8 mouse cellular contexts compared by ENCODE assay signal in genomic region chr2:92437875-92438274, GRCm38 (mm10). TPM values are rescaled to one million over a fixed set of nuclear protein-coding genes. Genes with fewer than 3 reads are reported as not detected.
DNase-seq lines count a peak whose midpoint lies in the region; ATAC-seq and TF ChIP-seq lines count a peak whose summit lies in the region.

No protein-coding gene starts in this region.

- no peak overlapping the region for H3K9ac ChIP-seq in forebrain, embryonic 13.5 days
- no peak overlapping the region for H3K9ac ChIP-seq in heart, postnatal 0 days (replicated peaks; ENCODE audit: low read depth, low read length)
- no peak overlapping the region for H3K9ac ChIP-seq in liver, embryonic 16.5 days (ENCODE audit: low read depth, low read length)
- H3K9ac ChIP-seq in neural tube, embryonic 12.5 days, result no peak overlapping the region

- H3K4me2 ChIP-seq in forebrain, embryonic 13.5 days, result peak overlapping the region; percentile 43
- peak overlapping the region; percentile 39 for H3K4me2 ChIP-seq in heart, postnatal 0 days (ENCODE audit: low read depth, low read length)
- H3K4me2 ChIP-seq in liver, embryonic 16.5 days (ENCODE audit: low read depth, low read length), result peak overlapping the region; percentile 22
- H3K4me2 ChIP-seq in neural tube, embryonic 12.5 days (replicated peaks), result peak overlapping the region; percentile 27

- H3K4me1 ChIP-seq in brown adipose tissue, adult 24 weeks (ENCODE audit: control insufficient read depth, insufficient read depth, insufficient read length, low read length), result peaks cover 7% of the 10 kb centered on the region; the same call in 1 of the 2 replicates
- peaks cover 23% of the 10 kb centered on the region for H3K4me1 ChIP-seq in forebrain, embryonic 13.5 days
- peaks cover 6% of the 10 kb centered on the region for H3K4me1 ChIP-seq in heart, postnatal 0 days (ENCODE audit: control insufficient read depth, insufficient read depth)
- peaks cover 29% of the 10 kb centered on the region for H3K4me1 ChIP-seq in liver, embryonic 16.5 days (ENCODE audit: control insufficient read depth, low read depth, low read length)
- H3K4me1 ChIP-seq in neural tube, embryonic 12.5 days, result peaks cover 5% of the 10 kb centered on the region

- no peaks in the 10 kb centered on the region for H3K27me3 ChIP-seq in forebrain, embryonic 13.5 days
- no peaks in the 10 kb centered on the region for H3K27me3 ChIP-seq in heart, postnatal 0 days (ENCODE audit: control insufficient read depth, insufficient read depth, low read length)
- no peaks in the 10 kb centered on the region for H3K27me3 ChIP-seq in liver, embryonic 16.5 days (ENCODE audit: control insufficient read depth, insufficient read depth, low read depth, low read length)
- peaks cover 3% of the 10 kb centered on the region for H3K27me3 ChIP-seq in neural tube, embryonic 12.5 days (replicated peaks)

- peak; percentile 87 for TF ChIP-seq CTCF in heart, postnatal 0 days (IDR thresholded peaks at IDR 0.05; ENCODE audit: low read depth)

- peak; percentile 90 for DNase-seq in ES-CJ7 (ENCODE audit: low read depth, low spot score)
- peak; percentile 80 for DNase-seq in heart, postnatal 0 days (ENCODE audit: low spot score)
- peak; percentile 85 to 88 for DNase-seq in kidney, postnatal 4 days
- peak; percentile 82 for DNase-seq in thymus, postnatal 0 days (ENCODE audit: low spot score)

- H3K9me3 ChIP-seq in forebrain, embryonic 13.5 days (replicated peaks), result no peaks in the 10 kb centered on the region
- no peaks in the 10 kb centered on the region for H3K9me3 ChIP-seq in heart, postnatal 0 days (replicated peaks; ENCODE audit: control insufficient read depth, low read length)
- H3K9me3 ChIP-seq in liver, embryonic 16.5 days (replicated peaks; ENCODE audit: control insufficient read depth, low read length), result no peaks in the 10 kb centered on the region
- H3K9me3 ChIP-seq in neural tube, embryonic 12.5 days, result no peaks in the 10 kb centered on the region

- peak overlapping the region; percentile 31 for H3K27ac ChIP-seq in brown adipose tissue, adult 24 weeks (replicated peaks; ENCODE audit: low read depth, low read length)
- no peak overlapping the region for H3K27ac ChIP-seq in forebrain, embryonic 13.5 days
- H3K27ac ChIP-seq in heart, postnatal 0 days (ENCODE audit: low read depth), result no peak overlapping the region
- H3K27ac ChIP-seq in liver, embryonic 16.5 days (ENCODE audit: low read length), result no peak overlapping the region
- H3K27ac ChIP-seq in neural tube, embryonic 12.5 days, result no peak overlapping the region

- TF ChIP-seq EP300 in heart, postnatal 0 days (IDR thresholded peaks at IDR 0.05; ENCODE audit: low read depth), result no peak

- WGBS in forebrain, embryonic 13.5 days, result under 1% methylated on average over 5 of the region's 5 CpGs
- WGBS in heart, postnatal 0 days, result under 1% methylated on average over 5 of the region's 5 CpGs
- WGBS in liver, embryonic 16.5 days (ENCODE audit: insufficient replicate concordance), result 0% methylated on average over 5 of the region's 5 CpGs
- WGBS in neural tube, embryonic 12.5 days, result 2% methylated on average over 5 of the region's 5 CpGs

- H3K36me3 ChIP-seq in forebrain, embryonic 13.5 days (ENCODE audit: poor library complexity, severe bottlenecking), result no peaks in the 10 kb centered on the region
- H3K36me3 ChIP-seq in heart, postnatal 0 days (replicated peaks; ENCODE audit: control insufficient read depth, insufficient read depth, low read length), result no peaks in the 10 kb centered on the region
- H3K36me3 ChIP-seq in liver, embryonic 16.5 days (ENCODE audit: control insufficient read depth, insufficient read depth), result no peaks in the 10 kb centered on the region
- no peaks in the 10 kb centered on the region for H3K36me3 ChIP-seq in neural tube, embryonic 12.5 days

- ATAC-seq in forebrain, embryonic 13.5 days, result no peak
- no peak for ATAC-seq in heart, postnatal 0 days (ENCODE audit: insufficient read depth, low read depth)
- no peak for ATAC-seq in liver, embryonic 16.5 days (ENCODE audit: low read depth)
- ATAC-seq in neural tube, embryonic 12.5 days (ENCODE audit: low FRiP score, low read depth), result no peak

- no peak overlapping the region for H3K4me3 ChIP-seq in brown adipose tissue, adult 24 weeks (ENCODE audit: insufficient read depth, low read depth, low read length)
- no peak overlapping the region for H3K4me3 ChIP-seq in forebrain, embryonic 13.5 days
- no peak overlapping the region for H3K4me3 ChIP-seq in heart, postnatal 0 days (ENCODE audit: low read depth, low read length)
- no peak overlapping the region for H3K4me3 ChIP-seq in liver, embryonic 16.5 days (ENCODE audit: low read depth, low read length)
- H3K4me3 ChIP-seq in neural tube, embryonic 12.5 days, result no peak overlapping the region

RNA-seq across cellular contexts. Expression of gene Cry2, which starts 4.0 kb away (rescaled TPM):
- 11.7 and 14.6 TPM in 2 replicates for polyA plus RNA-seq in brown adipose tissue, adult 24 weeks (2012; ENCODE audit: insufficient read depth, insufficient read length, missing spikeins)
- polyA plus RNA-seq in forebrain, embryonic 13.5 days (2015; fragmentation: Nextera tagmentation; extraction: Ambion mirVana), result 28.2 and 29.4 TPM in 2 replicates
- total RNA-seq in heart, postnatal 0 days (2014; rRNA removed; ENCODE audit: low replicate concordance), result 9.5 and 15.3 TPM in 2 replicates
- 14.0 and 17.3 TPM in 2 replicates for polyA plus RNA-seq in heart, postnatal 0 days (2015; fragmentation: Nextera tagmentation; extraction: Ambion mirVana)
- 13.6 and 15.0 TPM in 2 replicates for polyA plus RNA-seq in liver, embryonic 16.5 days (2015; fragmentation: Nextera tagmentation; extraction: Ambion mirVana)
- polyA plus RNA-seq in neural tube, embryonic 12.5 days (2016; fragmentation: Nextera tagmentation; extraction: Ambion mirVana), result 32.7 and 33.6 TPM in 2 replicates
- 10.9 and 13.0 TPM in 2 replicates for polyA plus RNA-seq in thymus, postnatal 0 days (2015; fragmentation: Nextera tagmentation; extraction: Ambion mirVana)

RNA-seq across cellular contexts. Expression of gene Slc35c1, which starts 22.5 kb away (rescaled TPM):
- 2.9 and 5.5 TPM in 2 replicates for polyA plus RNA-seq in brown adipose tissue, adult 24 weeks (2012; ENCODE audit: insufficient read depth, insufficient read length, missing spikeins)
- 6.7 and 9.0 TPM in 2 replicates for polyA plus RNA-seq in forebrain, embryonic 13.5 days (2015; fragmentation: Nextera tagmentation; extraction: Ambion mirVana)
- 2.7 and 4.6 TPM in 2 replicates for total RNA-seq in heart, postnatal 0 days (2014; rRNA removed; ENCODE audit: low replicate concordance)
- polyA plus RNA-seq in heart, postnatal 0 days (2015; fragmentation: Nextera tagmentation; extraction: Ambion mirVana), result 5.0 and 5.1 TPM in 2 replicates
- 10.2 and 12.3 TPM in 2 replicates for polyA plus RNA-seq in liver, embryonic 16.5 days (2015; fragmentation: Nextera tagmentation; extraction: Ambion mirVana)
- polyA plus RNA-seq in neural tube, embryonic 12.5 days (2016; fragmentation: Nextera tagmentation; extraction: Ambion mirVana), result 10.1 and 11.6 TPM in 2 replicates
- polyA plus RNA-seq in thymus, postnatal 0 days (2015; fragmentation: Nextera tagmentation; extraction: Ambion mirVana), result 24.3 and 29.7 TPM in 2 replicates

RNA-seq across cellular contexts. Expression of gene Mapk8ip1, which starts 36.8 kb away (rescaled TPM):
- polyA plus RNA-seq in brown adipose tissue, adult 24 weeks (2012; ENCODE audit: insufficient read depth, insufficient read length, missing spikeins), result 9.4 and 9.6 TPM in 2 replicates
- polyA plus RNA-seq in forebrain, embryonic 13.5 days (2015; fragmentation: Nextera tagmentation; extraction: Ambion mirVana), result 66.9 and 71.1 TPM in 2 replicates
- total RNA-seq in heart, postnatal 0 days (2014; rRNA removed; ENCODE audit: low replicate concordance), result 5.6 and 8.4 TPM in 2 replicates
- 2.7 and 3.1 TPM in 2 replicates for polyA plus RNA-seq in heart, postnatal 0 days (2015; fragmentation: Nextera tagmentation; extraction: Ambion mirVana)
- polyA plus RNA-seq in liver, embryonic 16.5 days (2015; fragmentation: Nextera tagmentation; extraction: Ambion mirVana), result 1.2 and 1.8 TPM in 2 replicates
- polyA plus RNA-seq in neural tube, embryonic 12.5 days (2016; fragmentation: Nextera tagmentation; extraction: Ambion mirVana), result 144 and 154 TPM in 2 replicates
- polyA plus RNA-seq in thymus, postnatal 0 days (2015; fragmentation: Nextera tagmentation; extraction: Ambion mirVana), result 6.2 and 6.3 TPM in 2 replicates

RNA-seq across cellular contexts. Expression of gene 1700029I15Rik, which starts 55.5 kb away (rescaled TPM):
- polyA plus RNA-seq in brown adipose tissue, adult 24 weeks (2012; ENCODE audit: insufficient read depth, insufficient read length, missing spikeins), result 3.3 and 4.1 TPM in 2 replicates
- 6.2 and 6.6 TPM in 2 replicates for polyA plus RNA-seq in forebrain, embryonic 13.5 days (2015; fragmentation: Nextera tagmentation; extraction: Ambion mirVana)
- 2.8 and 4.6 TPM in 2 replicates for total RNA-seq in heart, postnatal 0 days (2014; rRNA removed; ENCODE audit: low replicate concordance)
- polyA plus RNA-seq in heart, postnatal 0 days (2015; fragmentation: Nextera tagmentation; extraction: Ambion mirVana), result 0.56 and 0.87 TPM in 2 replicates
- polyA plus RNA-seq in liver, embryonic 16.5 days (2015; fragmentation: Nextera tagmentation; extraction: Ambion mirVana), result 1.1 and 1.5 TPM in 2 replicates
- 5.8 and 7.3 TPM in 2 replicates for polyA plus RNA-seq in neural tube, embryonic 12.5 days (2016; fragmentation: Nextera tagmentation; extraction: Ambion mirVana)
- 2.0 and 2.1 TPM in 2 replicates for polyA plus RNA-seq in thymus, postnatal 0 days (2015; fragmentation: Nextera tagmentation; extraction: Ambion mirVana)
